Mouse (Mus musculus): ENCODE data around the gene Trib3. TPM values are rescaled to one million over a fixed set of nuclear protein-coding genes. Genes with fewer than 3 reads are reported as not detected.

Trib3 gene
- polyA plus RNA-seq, 1 experiment from 2014 or later, result 6.7 TPM

GRCm38 (mm10) chr2:152307186-152307585 lies 36.6 kb downstream of the Trib3 start:
- ATAC-seq, result no peak

GRCm38 (mm10) chr2:152305480-152305879 lies 38.4 kb downstream of the Trib3 start:
- H3K9me3 ChIP-seq (ENCODE audit: low read length), result no peaks in the 10 kb centered on the region
- ATAC-seq (no peak), DNase-seq (ENCODE audit: low spot score) (no peak)
- WGBS, result 89% methylated on average over 6 of the region's 6 CpGs
- TF ChIP-seq CTCF (IDR thresholded peaks at IDR 0.05) (no peak), EP300 (IDR thresholded peaks at IDR 0.05) (no peak)
- H3K27ac ChIP-seq (ENCODE audit: low read length), result no peak overlapping the region
- no peak overlapping the region for H3K4me2 ChIP-seq (replicated peaks; ENCODE audit: low read depth, low read length)
- H3K36me3 ChIP-seq (ENCODE audit: insufficient read depth, low read length), result peaks cover 28% of the 10 kb centered on the region
- no peak overlapping the region for H3K4me3 ChIP-seq (ENCODE audit: low read depth, low read length)
- no peaks in the 10 kb centered on the region for H3K4me1 ChIP-seq (ENCODE audit: insufficient read depth, low read depth, low read length)
- no peak overlapping the region for H3K9ac ChIP-seq (replicated peaks; ENCODE audit: low read depth)
- H3K27me3 ChIP-seq (replicated peaks; ENCODE audit: insufficient read depth, low read length), result no peaks in the 10 kb centered on the region

More at GRCm38 (mm10) chr2:152307186-152307585, 36.6 kb downstream of the Trib3 start:
- H3K4me3 ChIP-seq (ENCODE audit: low read depth, low read length), result no peak overlapping the region
- 90% methylated on average over 3 of the region's 3 CpGs for WGBS
- H3K36me3 ChIP-seq (ENCODE audit: insufficient read depth, low read length), result peaks cover 43% of the 10 kb centered on the region
- H3K9ac ChIP-seq (replicated peaks; ENCODE audit: low read depth), result no peak overlapping the region
- H3K9me3 ChIP-seq (ENCODE audit: low read length), result no peaks in the 10 kb centered on the region
- no peaks in the 10 kb centered on the region for H3K27me3 ChIP-seq (replicated peaks; ENCODE audit: insufficient read depth, low read length)
- no peak for TF ChIP-seq CTCF (IDR thresholded peaks at IDR 0.05)
- no peak for TF ChIP-seq EP300 (IDR thresholded peaks at IDR 0.05)
- H3K4me1 ChIP-seq (ENCODE audit: insufficient read depth, low read depth, low read length), result no peaks in the 10 kb centered on the region
- no peak overlapping the region for H3K4me2 ChIP-seq (replicated peaks; ENCODE audit: low read depth, low read length)
- no peak for DNase-seq (ENCODE audit: low spot score)
- no peak overlapping the region for H3K27ac ChIP-seq (ENCODE audit: low read length)

- Histone ChIP-seq H3K4me1 (ENCODE audit: insufficient read depth, low read depth, low read length) (no peaks in the 10 kb centered on the region), H3K27me3 (replicated peaks; ENCODE audit: insufficient read depth, low read length) (no peaks in the 10 kb centered on the region), H3K4me3 (ENCODE audit: low read depth, low read length) (no peak overlapping the region), H3K9me3 (ENCODE audit: low read length) (no peaks in the 10 kb centered on the region), H3K36me3 (ENCODE audit: insufficient read depth, low read length) (peaks cover 23% of the 10 kb centered on the region), H3K9ac (replicated peaks; ENCODE audit: low read depth) (no peak overlapping the region), H3K4me2 (replicated peaks; ENCODE audit: low read depth, low read length) (no peak overlapping the region), H3K27ac (ENCODE audit: low read length) (no peak overlapping the region)
- 57% methylated on average over 5 of the region's 5 CpGs for WGBS
- DNase-seq (ENCODE audit: low spot score) (no peak), ATAC-seq (no peak)
- no peak for TF ChIP-seq CTCF (IDR thresholded peaks at IDR 0.05)
- TF ChIP-seq EP300 (IDR thresholded peaks at IDR 0.05), result no peak
Measured at GRCm38 (mm10) chr2:152303781-152304180, 40.1 kb downstream of the Trib3 start.

- Histone ChIP-seq H3K27ac (ENCODE audit: low read length) (no peak overlapping the region), H3K4me1 (ENCODE audit: insufficient read depth, low read depth, low read length) (no peaks in the 10 kb centered on the region; the same call in 1 of the 2 replicates), H3K27me3 (replicated peaks; ENCODE audit: insufficient read depth, low read length) (no peaks in the 10 kb centered on the region), H3K4me2 (replicated peaks; ENCODE audit: low read depth, low read length) (no peak overlapping the region), H3K4me3 (ENCODE audit: low read depth, low read length) (no peak overlapping the region), H3K9ac (replicated peaks; ENCODE audit: low read depth) (no peak overlapping the region), H3K9me3 (ENCODE audit: low read length) (no peaks in the 10 kb centered on the region), H3K36me3 (ENCODE audit: insufficient read depth, low read length) (peaks cover 16% of the 10 kb centered on the region)
- ATAC-seq (no peak), DNase-seq (ENCODE audit: low spot score) (no peak)
- TF ChIP-seq EP300 (IDR thresholded peaks at IDR 0.05) (no peak), CTCF (IDR thresholded peaks at IDR 0.05) (no peak)
- WGBS, result 80% methylated on average over 2 of the region's 2 CpGs
Measured at GRCm38 (mm10) chr2:152302862-152303261, 41.0 kb downstream of the Trib3 start.

- H3K27me3 ChIP-seq (replicated peaks; ENCODE audit: insufficient read depth, low read length), result no peaks in the 10 kb centered on the region
- H3K36me3 ChIP-seq (ENCODE audit: insufficient read depth, low read length), result no peaks in the 10 kb centered on the region
- WGBS, result 23% methylated on average over 5 of the region's 5 CpGs
- no peaks in the 10 kb centered on the region for H3K9me3 ChIP-seq (ENCODE audit: low read length)
- H3K9ac ChIP-seq (replicated peaks; ENCODE audit: low read depth), result peak overlapping the region; percentile 90; the same call in 1 of the 2 replicates
- H3K4me3 ChIP-seq (ENCODE audit: low read depth, low read length), result peak overlapping the region; percentile 87
- peak overlapping the region; percentile 72 for H3K4me2 ChIP-seq (replicated peaks; ENCODE audit: low read depth, low read length)
- peaks cover 13% of the 10 kb centered on the region for H3K4me1 ChIP-seq (ENCODE audit: insufficient read depth, low read depth, low read length)
- DNase-seq (ENCODE audit: low spot score) (peak; percentile 61), ATAC-seq (no peak)
- TF ChIP-seq CTCF (IDR thresholded peaks at IDR 0.05) (no peak), EP300 (IDR thresholded peaks at IDR 0.05) (0 out of 2 replicates have a peak, but pooled peaks have one; percentile 14)
- peak overlapping the region; percentile 92; the same call in 1 of the 2 replicates for H3K27ac ChIP-seq (ENCODE audit: low read length)
Measured at GRCm38 (mm10) chr2:152294541-152294940, 49.3 kb downstream of the Trib3 start.

GRCm38 (mm10) chr2:152293727-152294475 lies 49.9 kb downstream of the Trib3 start, which contains the start of gene Tbc1d20:
Gene Tbc1d20 (plus strand): TSS chr2:152293828.
- TF ChIP-seq CTCF (IDR thresholded peaks at IDR 0.05) (no peak), EP300 (IDR thresholded peaks at IDR 0.05) (no peak)
- H3K4me2 ChIP-seq (replicated peaks; ENCODE audit: low read depth, low read length), result peak within 1 kb of the TSS; percentile 72
- H3K4me1 ChIP-seq (ENCODE audit: insufficient read depth, low read depth, low read length), result peaks cover 13% of the 10 kb centered on the region
- no peaks in the 10 kb centered on the region for H3K36me3 ChIP-seq (ENCODE audit: insufficient read depth, low read length)
- WGBS, result under 1% methylated on average over 53 of the region's 70 CpGs
- H3K4me3 ChIP-seq (ENCODE audit: low read depth, low read length), result peak within 1 kb of the TSS; percentile 87
- peak; percentile 98 for ATAC-seq
- peak; percentile 95 for DNase-seq (ENCODE audit: low spot score)
- peak within 1 kb of the TSS; percentile 92 for H3K27ac ChIP-seq (ENCODE audit: low read length)
- H3K27me3 ChIP-seq (replicated peaks; ENCODE audit: insufficient read depth, low read length), result no peaks in the 10 kb centered on the region
- H3K9me3 ChIP-seq (ENCODE audit: low read length), result no peaks in the 10 kb centered on the region
- peak within 1 kb of the TSS; percentile 90 for H3K9ac ChIP-seq (replicated peaks; ENCODE audit: low read depth)
